Mouse (Mus musculus): ENCODE measurements around the gene Fcrl5. TPM values are rescaled to one million over a fixed set of nuclear protein-coding genes. Genes with fewer than 3 reads are reported as not detected.

Fcrl5 gene
- polyA plus RNA-seq, 2 experiments: not detected

GRCm38 (mm10) chr3:87409196-87409935 lies 26.2 kb upstream of the Fcrl5 start:
- WGBS: 87% methylated on average over 4 of the region's 4 CpGs
- H3K27ac ChIP-seq (replicated peaks; ENCODE audit: low read depth, low read length): no peak overlapping the region
- H3K4me1 ChIP-seq (ENCODE audit: control insufficient read depth, insufficient read depth, low read length): no peaks in the 10 kb centered on the region

GRCm38 (mm10) chr3:87410605-87411004 lies 25.0 kb upstream of the Fcrl5 start:
- no peak overlapping the region for H3K4me2 ChIP-seq (replicated peaks; ENCODE audit: low read depth, low read length, severe bottlenecking)

More at GRCm38 (mm10) chr3:87409196-87409935, 26.2 kb upstream of the Fcrl5 start:
- Histone ChIP-seq H3K36me3 (ENCODE audit: control insufficient read depth, insufficient read depth, low read length) (no peaks in the 10 kb centered on the region), H3K4me3 (replicated peaks; ENCODE audit: low read length) (no peak overlapping the region), H3K9me3 (ENCODE audit: control insufficient read depth, low read length) (no peaks in the 10 kb centered on the region), H3K9ac (ENCODE audit: low read depth, low read length, severe bottlenecking) (no peak overlapping the region), H3K27me3 (ENCODE audit: control insufficient read depth, insufficient read depth, low read length) (no peaks in the 10 kb centered on the region), H3K4me2 (replicated peaks; ENCODE audit: low read depth, low read length, severe bottlenecking) (no peak overlapping the region)
- TF ChIP-seq POLR2A (IDR thresholded peaks at IDR 0.05; ENCODE audit: borderline replicate concordance, extremely low read depth, insufficient read depth, insufficient read length): no peak
- DNase-seq (ENCODE audit: low spot score): no peak
- ATAC-seq (ENCODE audit: low FRiP score, low read depth): no peak

GRCm38 (mm10) chr3:87411150-87411549 lies 24.4 kb upstream of the Fcrl5 start:
- no peak for DNase-seq (ENCODE audit: low spot score)
- Histone ChIP-seq H3K27ac (replicated peaks; ENCODE audit: low read depth, low read length) (no peak overlapping the region), H3K9ac (ENCODE audit: low read depth, low read length, severe bottlenecking) (no peak overlapping the region), H3K4me3 (replicated peaks; ENCODE audit: low read length) (no peak overlapping the region), H3K4me1 (ENCODE audit: control insufficient read depth, insufficient read depth, low read length) (no peaks in the 10 kb centered on the region), H3K4me2 (replicated peaks; ENCODE audit: low read depth, low read length, severe bottlenecking) (no peak overlapping the region), H3K9me3 (ENCODE audit: control insufficient read depth, low read length) (no peaks in the 10 kb centered on the region), H3K27me3 (ENCODE audit: control insufficient read depth, insufficient read depth, low read length) (no peaks in the 10 kb centered on the region), H3K36me3 (ENCODE audit: control insufficient read depth, insufficient read depth, low read length) (no peaks in the 10 kb centered on the region)
- peak; percentile 60; the same call in 1 of the 2 replicates for ATAC-seq (ENCODE audit: low FRiP score, low read depth)
- no peak for TF ChIP-seq POLR2A (IDR thresholded peaks at IDR 0.05; ENCODE audit: borderline replicate concordance, extremely low read depth, insufficient read depth, insufficient read length)
- WGBS: 7% methylated on average over 12 of the region's 12 CpGs

More at GRCm38 (mm10) chr3:87410605-87411004, 25.0 kb upstream of the Fcrl5 start:
- H3K4me1 ChIP-seq (ENCODE audit: control insufficient read depth, insufficient read depth, low read length): no peaks in the 10 kb centered on the region
- no peak overlapping the region for H3K4me3 ChIP-seq (replicated peaks; ENCODE audit: low read length)
- H3K9me3 ChIP-seq (ENCODE audit: control insufficient read depth, low read length): no peaks in the 10 kb centered on the region
- TF ChIP-seq POLR2A (IDR thresholded peaks at IDR 0.05; ENCODE audit: borderline replicate concordance, extremely low read depth, insufficient read depth, insufficient read length): no peak
- H3K27me3 ChIP-seq (ENCODE audit: control insufficient read depth, insufficient read depth, low read length): no peaks in the 10 kb centered on the region
- no peaks in the 10 kb centered on the region for H3K36me3 ChIP-seq (ENCODE audit: control insufficient read depth, insufficient read depth, low read length)
- no peak overlapping the region for H3K27ac ChIP-seq (replicated peaks; ENCODE audit: low read depth, low read length)
- DNase-seq (ENCODE audit: low spot score) (no peak), ATAC-seq (ENCODE audit: low FRiP score, low read depth) (no peak)
- 81% methylated on average over 6 of the region's 6 CpGs for WGBS
- H3K9ac ChIP-seq (ENCODE audit: low read depth, low read length, severe bottlenecking): no peak overlapping the region

- no peak for DNase-seq (ENCODE audit: low spot score)
- no peaks in the 10 kb centered on the region for H3K4me1 ChIP-seq (ENCODE audit: control insufficient read depth, insufficient read depth, low read length)
- no peak for TF ChIP-seq POLR2A (IDR thresholded peaks at IDR 0.05; ENCODE audit: borderline replicate concordance, extremely low read depth, insufficient read depth, insufficient read length)
- no peak overlapping the region for H3K4me2 ChIP-seq (replicated peaks; ENCODE audit: low read depth, low read length, severe bottlenecking)
- 62% methylated on average over 1 of the region's 1 CpGs for WGBS
- no peaks in the 10 kb centered on the region for H3K27me3 ChIP-seq (ENCODE audit: control insufficient read depth, insufficient read depth, low read length)
- no peak for ATAC-seq (ENCODE audit: low FRiP score, low read depth)
- H3K36me3 ChIP-seq (ENCODE audit: control insufficient read depth, insufficient read depth, low read length): no peaks in the 10 kb centered on the region
- H3K4me3 ChIP-seq (replicated peaks; ENCODE audit: low read length): no peak overlapping the region
- H3K9me3 ChIP-seq (ENCODE audit: control insufficient read depth, low read length): no peaks in the 10 kb centered on the region
- H3K9ac ChIP-seq (ENCODE audit: low read depth, low read length, severe bottlenecking): no peak overlapping the region
- no peak overlapping the region for H3K27ac ChIP-seq (replicated peaks; ENCODE audit: low read depth, low read length)
Measured at GRCm38 (mm10) chr3:87420645-87421044, 14.9 kb upstream of the Fcrl5 start.

- TF ChIP-seq POLR2A (IDR thresholded peaks at IDR 0.05; ENCODE audit: borderline replicate concordance, extremely low read depth, insufficient read depth, insufficient read length): no peak
- no peaks in the 10 kb centered on the region for H3K9me3 ChIP-seq (ENCODE audit: control insufficient read depth, low read length)
- H3K4me1 ChIP-seq (ENCODE audit: control insufficient read depth, insufficient read depth, low read length): no peaks in the 10 kb centered on the region
- no peak overlapping the region for H3K4me2 ChIP-seq (replicated peaks; ENCODE audit: low read depth, low read length, severe bottlenecking)
- H3K27ac ChIP-seq (replicated peaks; ENCODE audit: low read depth, low read length): no peak overlapping the region
- H3K4me3 ChIP-seq (replicated peaks; ENCODE audit: low read length): no peak overlapping the region
- no peaks in the 10 kb centered on the region for H3K27me3 ChIP-seq (ENCODE audit: control insufficient read depth, insufficient read depth, low read length)
- no peak for ATAC-seq (ENCODE audit: low FRiP score, low read depth)
- H3K36me3 ChIP-seq (ENCODE audit: control insufficient read depth, insufficient read depth, low read length): no peaks in the 10 kb centered on the region
- no peak overlapping the region for H3K9ac ChIP-seq (ENCODE audit: low read depth, low read length, severe bottlenecking)
- 84% methylated on average over 4 of the region's 4 CpGs for WGBS
- DNase-seq (ENCODE audit: low spot score): no peak
Measured at GRCm38 (mm10) chr3:87422386-87422910, 13.1 kb upstream of the Fcrl5 start.

Measured in limb, embryonic 14.5 days (tissue).